Mouse (Mus musculus) stomach, postnatal 0 days (tissue): Measurements from ENCODE around the gene Hmces.

Experiments
- CTCF ChIP-seq: IDR thresholded peaks from 2 replicates; pipeline ENCODE4 v1.5.1; 2016; ENCODE audit warnings: antibody characterized with exemption, low read depth, mild to moderate bottlenecking, moderate library complexity
- EP300 ChIP-seq: optimal IDR thresholded peaks from 2 replicates; pipeline ENCODE3; 2016; ENCODE audit warnings: antibody characterized with exemption

DNA sequence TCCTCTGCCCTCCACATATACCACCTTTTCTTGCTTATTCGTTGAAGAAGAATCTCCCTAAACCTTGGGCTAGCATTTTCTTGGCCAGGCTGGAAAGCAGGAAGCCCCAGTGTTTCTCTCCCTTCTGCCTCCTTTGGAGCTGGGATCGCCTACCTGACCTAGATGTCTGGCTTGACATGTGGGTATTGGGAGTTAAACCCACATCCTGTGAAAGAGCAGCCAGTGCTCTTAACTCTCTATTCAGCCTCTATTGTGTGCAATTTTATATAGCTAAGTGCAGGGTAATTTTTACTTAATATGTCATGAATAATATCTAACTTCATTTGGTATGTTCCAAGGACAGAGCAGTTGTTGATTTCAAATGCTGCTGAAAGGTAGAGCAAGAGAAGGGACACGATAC is 34.1 kb upstream of the Hmces start:
- TF ChIP-seq CTCF (no peak), EP300 (no peak)
